Mouse (Mus musculus) adrenal gland, postnatal 4 days (tissue): ENCODE data around the gene Kcnh7. TPM values are rescaled to one million over a fixed set of nuclear protein-coding genes. Genes with fewer than 3 reads are reported as not detected.
A peak's percentile ranks its signal among the peaks of the same experiment; 100 is the strongest.
"Not testable (repeated sequence)": the region's sequence is repeated elsewhere in the genome, so short reads cannot be mapped to it uniquely, and the experiment has no call there.

Experiments used
- DNase-seq, 2 experiments: peaks; one replicate each; pipeline ENCODE4 v3.0.0; 2021 to 2022; ENCODE audit warnings: low spot score in 2 of 2, mixed read lengths in 2 of 2
- total RNA-seq, 2 experiments: library from RNA; stranded (reverse); gene quantifications; 2 replicates each; pipeline ENCODE4 v1.2.3; 2021

Kcnh7 gene
- total RNA-seq, 2 experiments from 2014 or later, result 0.64 to 0.99 TPM

- DNase-seq, result no peak
These were observed 458.1 kb downstream of the Kcnh7 start for GRCm38 (mm10) chr2:62725946-62726345.

GRCm38 (mm10) chr2:62718411-62718810 lies 465.7 kb downstream of the Kcnh7 start:
- DNase-seq, result no peak

GRCm38 (mm10) chr2:62717270-62717669 lies 466.8 kb downstream of the Kcnh7 start:
- DNase-seq, result no peak

- DNase-seq, result no peak
These were observed 468.8 kb downstream of the Kcnh7 start for GRCm38 (mm10) chr2:62715260-62715659.

GRCm38 (mm10) chr2:62714362-62714761 lies 469.7 kb downstream of the Kcnh7 start:
- DNase-seq, result not testable (repeated sequence)

DNA sequence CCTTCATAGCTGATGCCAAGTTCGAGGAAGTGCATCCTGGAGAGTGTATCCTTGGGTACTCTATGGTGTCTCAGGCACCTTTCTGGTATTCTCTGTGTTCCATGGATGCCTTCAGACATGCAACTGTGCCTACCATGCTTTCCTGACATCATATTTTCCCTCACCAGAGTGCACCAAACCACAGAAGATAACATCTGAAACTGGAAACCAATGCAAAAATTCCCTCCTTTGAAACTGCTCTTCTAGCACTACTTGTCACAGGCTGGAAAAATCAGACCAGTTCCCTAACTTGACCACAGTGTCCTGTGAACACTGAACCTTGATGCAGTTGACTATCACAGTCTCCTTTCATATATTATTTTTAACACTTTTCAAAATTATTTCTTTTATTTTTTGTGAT lies 474.5 kb downstream of the Kcnh7 start:
- DNase-seq, result no peak

GRCm38 (mm10) chr2:62706313-62706712 lies 477.8 kb downstream of the Kcnh7 start:
- DNase-seq, result no peak

DNA sequence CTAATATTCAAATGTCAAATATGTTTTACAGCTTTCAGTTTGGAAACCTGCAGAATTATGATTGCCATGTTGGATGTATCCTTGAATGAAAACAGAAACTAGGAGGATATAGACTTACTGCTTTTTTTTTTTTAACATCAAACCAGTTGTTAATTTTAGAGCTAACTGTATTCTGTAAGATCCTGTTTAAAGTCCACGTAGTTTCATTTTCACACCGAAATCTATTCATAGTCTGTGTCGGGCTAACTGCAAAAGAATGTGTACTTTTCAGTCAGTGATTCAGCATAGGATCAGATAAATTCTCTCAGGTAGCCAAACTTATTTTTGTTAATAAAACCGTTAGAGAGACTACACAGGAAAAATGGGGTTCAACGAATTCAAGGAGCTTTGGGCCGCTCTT lies 498.2 kb downstream of the Kcnh7 start:
- no peak for DNase-seq

DNA sequence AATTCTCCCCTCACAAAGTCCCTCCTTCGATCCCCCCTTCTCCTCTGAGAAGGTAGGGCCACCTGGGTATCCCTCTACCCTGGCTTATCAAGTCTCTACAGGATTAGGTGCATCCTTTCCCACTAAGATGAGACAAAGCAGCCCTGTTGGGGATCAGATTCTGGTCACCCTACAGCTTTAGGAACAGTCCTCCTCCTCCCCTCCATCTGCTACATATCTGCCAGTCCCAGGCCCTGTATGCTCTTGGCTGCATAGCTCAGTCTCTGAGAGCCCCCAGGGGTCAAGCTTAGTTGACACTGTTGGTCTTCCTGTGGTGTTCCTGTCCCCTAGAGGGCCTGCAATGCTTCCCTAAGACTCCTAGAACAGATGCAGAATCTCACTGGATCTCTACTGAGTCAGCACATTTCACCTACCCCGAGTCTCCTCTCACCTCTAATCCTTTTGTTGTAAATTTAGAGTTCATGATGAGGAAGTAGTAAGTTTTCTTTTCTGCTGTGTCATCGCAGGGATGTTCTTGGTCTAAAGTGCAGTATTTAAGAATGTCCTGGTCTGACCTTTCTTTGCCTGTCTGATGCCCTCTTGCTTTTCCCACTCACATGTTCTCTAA lies 499.0 kb downstream of the Kcnh7 start:
- DNase-seq, result no peak

DNA sequence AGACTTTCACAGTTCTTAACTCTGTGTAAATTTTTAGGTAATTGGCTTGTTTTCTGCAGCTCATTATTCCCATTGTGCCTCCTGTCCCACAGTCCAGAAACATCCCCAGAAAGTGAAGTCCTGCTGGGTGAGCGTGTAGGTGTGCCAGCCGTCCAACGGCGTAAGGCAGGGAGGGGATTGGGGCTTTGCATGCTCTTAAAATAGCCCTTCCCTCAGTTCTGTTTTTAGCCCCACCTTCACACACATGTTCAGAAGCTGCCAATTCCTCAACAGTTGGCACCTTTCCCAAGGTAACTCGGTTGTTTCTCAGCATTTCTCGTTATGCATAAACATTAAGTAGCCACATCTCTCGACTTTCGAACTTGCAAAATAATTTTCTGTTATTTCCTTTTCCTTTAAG lies 502.4 kb downstream of the Kcnh7 start:
- no peak for DNase-seq

- no peak for DNase-seq
These were observed 511.3 kb downstream of the Kcnh7 start for GRCm38 (mm10) chr2:62672788-62673187.

GRCm38 (mm10) chr2:62670767-62671166 lies 513.3 kb downstream of the Kcnh7 start:
- DNase-seq, result no peak

DNA sequence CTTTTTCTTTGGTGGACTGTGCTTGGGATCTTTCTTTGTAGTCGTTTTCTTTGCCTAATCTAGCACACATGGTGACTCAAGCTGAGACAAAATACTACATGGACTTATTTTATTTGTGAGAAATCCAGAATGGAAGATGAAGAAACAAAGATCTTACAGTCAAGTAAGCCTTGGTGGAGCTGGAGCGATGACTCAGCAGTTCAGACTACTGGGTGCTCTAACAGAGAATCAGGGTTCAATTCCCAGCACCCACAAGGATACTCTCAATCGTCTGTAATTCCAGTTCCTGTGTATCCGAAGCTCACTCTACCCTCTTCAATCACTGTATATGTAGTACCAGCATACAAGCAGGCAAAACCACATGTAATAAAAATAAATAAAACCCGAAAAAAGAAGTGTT lies 513.8 kb downstream of the Kcnh7 start:
- no peak for DNase-seq

- DNase-seq, result no peak
These were observed 514.2 kb downstream of the Kcnh7 start for GRCm38 (mm10) chr2:62669848-62670247.

DNA sequence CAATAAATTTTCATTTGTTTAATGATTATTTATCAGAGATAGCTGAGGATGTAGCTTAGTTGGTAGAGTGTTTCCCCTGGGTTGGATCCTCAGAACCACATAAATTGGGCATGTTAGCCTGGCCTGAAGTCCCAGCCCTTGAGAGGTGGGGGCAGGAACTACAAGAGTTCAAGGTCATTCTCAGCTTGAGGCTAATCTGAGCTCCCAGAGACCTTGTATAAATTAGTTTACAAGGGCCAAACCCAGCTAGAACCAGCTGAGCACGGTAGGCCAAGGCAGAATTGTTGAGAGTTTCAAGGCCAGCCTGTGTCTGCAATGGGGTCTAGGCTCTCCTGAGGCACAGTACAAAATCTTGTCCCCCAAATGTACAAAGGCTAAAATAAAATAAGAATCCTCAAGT lies 518.6 kb downstream of the Kcnh7 start:
- no peak for DNase-seq

DNA sequence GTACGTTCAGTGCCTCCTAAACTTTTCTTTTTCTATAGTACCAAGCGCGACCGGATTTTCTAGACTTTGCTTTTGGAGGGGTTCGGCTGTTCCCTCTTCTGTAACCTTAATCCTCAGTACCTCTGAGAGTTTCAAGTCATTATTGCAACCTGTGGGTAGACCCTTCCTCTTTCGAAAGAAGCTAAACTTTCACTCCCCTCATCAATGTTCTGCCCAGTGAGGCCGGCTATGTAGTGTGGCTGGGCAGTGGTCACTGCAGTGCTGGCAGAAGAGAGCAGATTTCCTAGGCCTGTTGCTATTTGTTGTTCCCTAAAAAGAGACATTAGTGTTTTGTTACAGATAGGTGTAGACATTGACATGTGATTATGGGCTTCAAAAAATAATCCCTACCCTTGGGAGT lies 519.2 kb downstream of the Kcnh7 start:
- DNase-seq, result no peak

GRCm38 (mm10) chr2:62664135-62664670 lies 519.9 kb downstream of the Kcnh7 start, which contains the start of gene Gca:
TSS of gene Gca (plus strand) at chr2:62664285.
- DNase-seq, result peak; percentile 42 to 67

DNA sequence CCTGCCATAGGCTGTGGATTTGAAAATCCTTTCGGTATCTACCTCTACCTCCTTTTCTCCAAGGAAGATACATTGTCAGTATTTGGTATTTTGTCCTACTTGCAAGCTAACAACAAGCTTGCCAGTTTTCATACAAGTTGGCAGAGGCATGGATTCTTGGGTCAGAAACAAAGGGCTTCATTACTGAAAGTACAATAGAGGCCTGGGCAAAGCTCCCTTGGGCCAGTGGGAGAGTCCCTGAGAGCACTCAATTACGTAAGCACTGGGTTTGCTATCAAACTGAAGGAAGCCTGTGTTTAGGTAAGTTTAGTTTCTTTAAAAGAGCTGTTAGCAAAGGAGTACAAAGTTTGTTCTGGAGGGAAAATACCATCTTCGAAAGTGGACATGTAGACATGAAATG lies 521.5 kb downstream of the Kcnh7 start:
- DNase-seq, result no peak

GRCm38 (mm10) chr2:62660565-62660964 lies 523.5 kb downstream of the Kcnh7 start:
- no peak for DNase-seq

- no peak for DNase-seq
These were observed 528.0 kb downstream of the Kcnh7 start for GRCm38 (mm10) chr2:62656072-62656471.

DNA sequence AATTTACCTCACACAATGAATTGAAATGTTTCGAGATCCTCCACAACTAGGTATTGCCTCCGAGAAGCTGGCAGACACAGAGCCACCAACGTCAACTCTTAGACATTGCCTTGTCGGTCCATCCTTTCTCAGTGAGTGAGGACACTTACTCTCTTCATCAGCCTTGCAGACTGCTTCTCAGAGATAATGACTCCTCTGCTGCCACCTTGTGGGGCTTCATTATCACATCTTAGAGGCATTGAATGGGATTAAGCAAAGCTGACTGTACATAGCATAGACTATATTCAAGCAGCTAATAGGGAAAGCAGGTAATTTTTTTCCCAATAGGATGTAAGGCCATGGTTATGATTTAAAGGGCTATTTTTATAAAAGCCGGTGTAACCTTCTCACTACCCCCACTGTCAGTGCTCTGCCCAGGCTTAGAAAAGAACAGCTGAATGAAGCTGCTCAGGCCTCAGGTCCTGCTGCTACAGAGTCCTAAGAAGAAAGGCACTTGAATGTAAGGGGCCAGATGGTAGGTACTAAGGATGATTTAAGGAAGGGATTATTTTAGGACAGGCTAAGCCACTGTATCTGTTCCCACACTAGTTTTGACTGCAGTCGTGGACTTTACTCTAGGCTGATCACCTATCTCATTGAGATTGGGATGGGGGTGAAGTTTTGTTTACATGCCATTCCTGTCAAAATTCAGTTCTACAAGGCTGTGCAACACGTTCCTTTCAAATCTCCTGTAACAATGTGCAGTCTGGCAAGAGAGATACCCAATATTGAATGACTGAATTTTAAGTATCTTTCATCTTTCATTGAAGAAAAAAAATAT lies 529.4 kb downstream of the Kcnh7 start:
- no peak for DNase-seq

DNA sequence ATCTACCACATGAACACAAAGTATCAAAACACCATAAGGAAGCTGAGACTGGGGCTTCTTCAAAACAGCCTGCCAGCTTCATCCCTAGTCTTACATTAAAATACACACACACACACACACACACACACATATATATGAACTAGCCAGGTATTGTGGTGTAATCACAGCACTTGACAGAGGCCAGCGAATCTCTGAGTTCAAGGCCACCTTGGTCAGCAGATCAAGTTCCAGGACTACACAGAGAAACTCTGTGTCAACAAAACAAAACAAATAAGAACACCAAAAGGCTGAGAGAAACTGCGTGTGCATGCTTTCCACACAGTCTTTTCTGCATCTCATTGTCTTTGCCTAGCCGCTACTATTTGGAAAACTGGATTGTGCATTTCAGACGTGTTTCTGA lies 531.6 kb downstream of the Kcnh7 start:
- no peak for DNase-seq

DNA sequence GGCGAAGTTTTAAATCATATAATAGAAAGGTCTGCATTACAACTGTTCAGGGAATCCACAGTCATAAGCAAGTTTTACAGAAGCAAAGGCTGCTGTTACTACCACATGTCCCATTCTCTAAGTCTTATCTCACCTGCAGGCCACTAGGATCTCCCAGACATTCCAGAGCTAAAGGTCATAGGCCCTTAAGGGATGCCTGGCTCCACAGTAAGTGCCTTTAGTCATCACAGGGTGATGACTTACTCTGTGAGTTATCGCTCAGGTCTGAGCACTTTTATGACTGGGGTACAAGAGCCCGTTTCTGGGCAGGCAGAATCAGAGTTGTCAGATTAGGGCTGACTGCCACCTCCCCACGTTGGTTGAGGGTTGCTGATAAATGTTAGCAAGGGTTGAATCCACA lies 532.2 kb downstream of the Kcnh7 start:
- no peak for DNase-seq
